Mouse (Mus musculus) layer of hippocampus, postnatal 14 days (tissue): ENCODE measurements around the gene Atp6v1e2. TPM values are rescaled to one million over a fixed set of nuclear protein-coding genes. Genes with fewer than 3 reads are reported as not detected.

Source experiments
- DNase-seq, 2 experiments: peaks; one replicate each; pipeline ENCODE4 v3.0.0; 2021 to 2022; ENCODE audit warnings: low spot score in 2 of 2, mixed read lengths in 1 of 2
- long read RNA-seq, 2 experiments: library from polyadenylated mRNA; stranded (forward); transcript quantifications; one replicate each; pipeline ENCODE4 v2.0.0; 2021
- total RNA-seq, 2 experiments: library from RNA; stranded (reverse); gene quantifications; 2 replicates each; pipeline ENCODE4 v1.2.3; 2021

Atp6v1e2 gene
- total RNA-seq: under 1 TPM in 1 of 2 experiments, not detected in 1; 0.35 TPM
- long read RNA-seq, experiment 1: 0 reads
- long read RNA-seq, experiment 2: 0 reads

DNA sequence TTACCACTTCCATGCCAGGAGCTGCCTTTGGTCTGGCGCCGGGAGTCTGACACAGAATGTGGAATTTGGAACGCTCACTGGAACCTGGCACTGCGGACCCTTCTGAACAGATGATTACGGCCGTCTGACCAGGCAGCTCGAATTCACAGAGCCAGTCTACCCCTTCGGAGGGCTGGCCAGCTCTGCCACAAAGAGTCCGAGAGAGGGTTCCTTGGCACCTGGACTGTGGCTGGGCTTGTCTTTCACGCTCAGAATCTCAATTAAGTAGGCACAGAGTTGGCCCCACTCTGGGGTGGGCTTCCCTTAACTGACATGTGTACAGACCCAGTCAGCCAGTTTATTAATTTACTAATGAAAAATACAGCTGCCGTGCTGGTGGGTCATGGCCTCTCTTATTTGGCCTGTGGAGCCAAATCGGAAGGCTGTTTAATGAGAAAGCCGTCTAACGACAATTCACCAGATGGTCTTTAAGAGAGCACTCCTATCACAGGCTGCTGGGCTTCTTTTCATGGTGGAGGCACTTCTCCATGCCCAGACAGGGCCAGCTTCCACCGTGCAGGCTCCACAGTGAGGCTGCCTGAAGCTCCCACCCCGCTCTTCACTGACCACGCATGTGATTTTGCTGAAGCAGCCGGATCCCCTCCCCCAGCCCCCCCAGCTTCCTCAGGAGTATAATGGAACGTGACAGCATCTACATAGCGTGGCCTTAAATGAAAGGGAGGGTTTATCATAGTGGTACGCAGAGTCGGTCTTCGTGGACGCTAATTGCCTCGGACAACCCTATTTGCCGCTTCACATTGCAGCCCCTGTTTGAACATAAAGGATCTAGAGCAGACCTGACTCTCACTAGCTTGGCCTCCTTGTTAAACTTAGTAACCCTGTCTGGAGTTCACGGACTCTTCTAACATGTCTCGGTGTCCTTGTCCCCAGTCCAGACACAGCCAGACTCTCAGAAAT is at the start of gene Atp6v1e2:
Atp6v1e2 (minus strand) TSS at position 58 of the 957 bp plus-strand sequence.
- peak; percentile 64 to 85 for DNase-seq

DNA sequence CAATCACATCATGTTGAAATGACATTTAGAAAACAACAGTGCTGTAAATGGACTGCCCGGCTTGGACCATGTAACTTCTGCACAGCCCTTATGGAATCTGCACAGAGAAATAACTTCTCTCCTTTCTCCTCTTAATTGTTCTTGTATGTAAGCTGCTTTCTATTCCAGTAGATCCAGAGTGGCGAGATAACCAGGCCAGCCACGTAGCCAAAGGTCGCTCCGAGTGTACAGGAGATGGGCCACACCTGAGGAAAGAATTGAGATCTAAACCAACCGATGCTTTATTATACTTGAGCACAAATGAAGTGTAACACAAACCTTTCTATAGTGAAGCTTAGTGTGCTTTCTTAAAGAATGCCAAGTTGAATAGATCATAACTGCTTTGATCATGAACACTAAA is 49.6 kb upstream of the Atp6v1e2 start:
- DNase-seq: no peak

DNA sequence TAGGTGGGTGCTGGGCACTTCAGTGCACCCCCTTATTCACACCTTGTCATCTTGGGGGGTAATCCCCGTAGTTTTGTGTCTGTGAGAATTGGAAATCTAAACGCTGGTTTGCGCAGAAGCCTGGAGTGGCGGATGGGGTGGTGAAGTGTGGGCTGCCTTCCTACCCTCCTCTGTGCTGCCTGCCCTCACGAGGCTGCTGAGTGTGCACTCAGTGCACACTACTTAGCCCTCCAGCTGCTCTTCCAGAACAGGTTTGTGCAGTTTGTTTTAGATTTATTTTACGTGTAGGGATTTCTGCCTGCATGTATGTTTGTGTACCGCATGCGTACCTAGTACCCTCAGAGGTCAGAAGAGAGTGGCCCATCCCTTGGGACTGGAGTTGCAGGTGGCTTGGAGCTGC is 43.6 kb upstream of the Atp6v1e2 start:
- DNase-seq: no peak

DNA sequence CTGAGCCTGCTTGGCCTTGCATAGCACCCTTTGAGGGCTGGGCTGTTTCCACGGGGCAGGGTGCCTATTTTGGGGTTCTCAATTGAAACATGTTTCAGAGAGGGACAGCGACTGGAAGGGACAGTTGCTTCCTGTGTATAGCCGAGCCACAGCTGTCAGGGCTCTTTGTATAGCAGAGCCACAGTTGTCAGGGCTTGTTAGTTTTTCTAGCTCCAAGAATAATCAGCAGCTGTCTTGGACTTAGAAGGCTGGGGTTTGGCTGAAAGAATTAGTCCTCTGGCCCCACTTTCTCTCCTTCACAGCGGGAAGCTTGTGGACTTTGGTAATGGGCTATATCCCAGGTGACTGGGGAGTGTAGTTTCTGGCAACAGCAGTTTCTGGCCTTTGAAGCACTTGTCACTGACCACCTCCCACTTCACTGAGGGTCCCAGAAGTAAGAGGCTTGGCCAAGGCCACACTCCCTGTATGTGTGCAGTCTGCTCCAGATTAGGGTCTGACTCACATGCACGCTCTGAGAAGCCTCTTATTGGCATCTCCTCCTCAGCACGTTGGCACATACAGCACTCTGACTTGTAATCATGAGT is 41.0 kb upstream of the Atp6v1e2 start:
- DNase-seq: no peak

DNA sequence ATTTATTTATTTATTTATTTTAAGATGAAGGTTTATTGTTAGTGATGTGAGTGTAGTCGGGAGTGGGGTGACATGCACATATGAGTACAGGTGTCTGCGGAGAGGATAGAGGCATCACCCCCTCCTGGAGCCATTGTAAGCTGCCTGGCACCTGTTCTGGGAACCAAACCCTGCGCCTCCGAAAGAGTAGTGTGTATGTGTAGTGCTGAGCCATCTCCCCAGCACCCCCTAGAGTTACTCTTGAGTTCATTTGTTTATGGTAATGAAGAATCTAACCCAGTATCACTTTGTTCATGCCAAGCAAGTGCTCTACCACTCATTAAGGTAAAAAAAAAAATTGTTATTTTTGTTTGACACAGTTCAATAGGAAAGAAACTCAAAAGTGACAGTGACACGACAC is 40.5 kb upstream of the Atp6v1e2 start:
- DNase-seq: no peak

DNA sequence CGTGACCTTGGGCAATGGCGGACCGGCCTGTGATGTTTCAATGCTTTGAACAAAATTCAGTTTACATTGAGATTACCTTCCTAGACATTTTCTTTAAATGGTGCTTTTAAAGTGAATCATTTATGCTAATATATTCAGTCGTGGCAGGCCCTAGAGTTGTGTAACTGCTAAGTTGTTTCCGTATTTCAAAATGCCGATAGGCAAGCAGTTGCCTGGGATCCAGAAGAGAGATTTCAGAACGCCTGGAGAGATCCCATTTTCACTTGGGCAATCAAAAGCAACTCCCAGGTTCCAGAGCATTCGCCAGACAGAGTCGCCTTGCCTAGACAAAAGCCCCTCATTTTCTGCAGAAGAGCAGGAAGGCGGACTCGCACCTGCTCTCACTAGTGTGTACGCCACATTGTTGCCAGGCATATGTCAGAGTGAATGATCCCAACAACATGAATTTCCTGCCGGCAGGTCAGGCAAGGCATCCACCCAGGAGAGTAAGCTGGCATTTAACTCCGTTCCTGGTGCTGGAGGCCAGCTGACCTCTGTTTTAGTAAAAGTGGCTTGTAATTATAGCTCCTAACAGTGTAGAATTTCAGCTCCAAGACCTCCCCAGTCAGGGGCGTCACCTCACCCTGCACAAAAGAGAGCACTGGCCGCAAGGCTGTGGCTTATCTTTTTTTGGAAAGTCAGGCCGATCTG is 38.9 kb upstream of the Atp6v1e2 start:
- no peak for DNase-seq

DNA sequence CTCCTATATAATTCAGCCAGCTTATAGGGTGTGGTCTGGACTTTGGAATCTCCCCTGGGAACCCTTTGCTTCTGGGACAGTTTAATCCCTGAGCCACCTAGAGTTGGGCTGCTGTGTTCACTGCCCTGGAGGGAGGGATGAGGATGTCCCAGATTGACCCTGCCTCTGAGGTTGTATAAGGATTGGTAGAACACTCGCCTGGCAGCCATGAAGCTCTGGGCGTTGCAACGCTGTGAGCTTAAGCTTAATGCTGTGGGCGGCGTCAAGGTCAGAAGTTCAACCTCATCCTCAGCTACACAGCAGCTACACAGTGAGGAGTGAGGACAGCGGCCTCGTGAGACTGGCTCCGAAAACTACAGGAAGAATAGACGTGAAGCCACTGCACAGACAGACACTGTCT is 34.8 kb upstream of the Atp6v1e2 start:
- no peak for DNase-seq

DNA sequence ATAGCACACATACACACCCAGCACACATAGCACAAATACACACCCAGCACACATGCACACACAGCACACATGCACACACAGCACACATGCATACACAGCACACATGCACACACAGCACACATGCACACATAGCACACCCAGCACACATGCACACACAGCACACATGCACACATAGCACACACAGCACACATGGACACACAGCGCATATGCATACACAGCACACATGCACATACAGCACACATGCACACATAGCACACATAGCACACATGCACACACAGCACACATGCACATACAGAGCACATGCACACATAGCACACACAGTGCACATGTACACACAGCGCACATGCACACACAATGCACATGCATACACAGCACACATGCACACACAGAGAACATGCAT is 34.0 kb upstream of the Atp6v1e2 start:
- no peak for DNase-seq

DNA sequence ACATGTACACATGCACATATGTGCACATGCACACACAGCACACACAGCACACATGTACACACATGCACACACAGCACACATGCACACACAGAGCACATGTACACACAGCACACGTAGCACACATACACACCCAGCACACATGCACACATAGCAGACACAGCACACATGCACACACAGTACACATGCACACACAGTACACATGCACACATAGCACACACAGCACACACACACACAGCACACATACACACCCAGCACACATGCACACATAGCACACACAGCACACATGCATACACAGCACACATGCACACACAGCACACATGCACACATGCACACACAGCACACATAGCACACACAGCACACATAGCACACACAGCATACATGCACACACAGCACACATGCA is 33.5 kb upstream of the Atp6v1e2 start:
- DNase-seq: no peak

DNA sequence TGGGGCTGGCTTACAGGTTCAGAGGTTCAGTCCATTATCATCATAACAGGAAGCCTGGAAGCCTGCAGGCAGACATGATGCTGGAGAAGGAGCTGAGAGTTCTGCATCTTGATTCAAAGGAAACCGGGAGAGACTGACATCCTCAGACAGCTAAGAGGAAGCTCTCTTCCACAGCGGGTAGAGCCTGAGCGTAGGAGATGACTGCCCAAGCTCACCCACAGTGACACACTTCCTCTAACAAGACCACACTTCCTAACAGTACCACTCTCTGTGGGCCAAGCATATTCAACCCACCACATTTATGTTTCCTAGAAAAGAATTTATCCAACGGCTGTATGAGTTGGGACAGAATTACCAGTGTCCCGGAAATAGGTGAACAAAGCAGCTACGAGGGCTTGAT is 30.8 kb upstream of the Atp6v1e2 start:
- no peak for DNase-seq

DNA sequence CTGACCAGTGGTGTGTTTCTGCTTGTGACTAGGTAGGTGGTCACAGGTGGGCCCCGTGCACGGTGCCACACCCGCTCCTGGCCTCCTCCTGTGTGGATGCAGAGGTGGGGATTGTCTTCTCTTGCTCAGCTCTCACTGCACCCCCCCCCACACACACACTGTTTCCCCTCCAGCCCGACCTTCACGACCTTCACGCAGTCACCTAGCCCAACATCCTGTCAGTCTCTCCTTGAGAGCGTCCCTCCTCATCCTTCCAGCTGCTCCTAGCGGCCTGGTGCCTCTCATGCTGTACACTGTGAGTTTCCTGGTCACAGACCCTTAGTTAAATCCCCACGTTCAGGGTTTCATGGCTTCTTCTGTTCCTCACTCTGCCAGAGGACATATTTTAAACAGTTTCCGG is 28.7 kb upstream of the Atp6v1e2 start:
- no peak for DNase-seq

DNA sequence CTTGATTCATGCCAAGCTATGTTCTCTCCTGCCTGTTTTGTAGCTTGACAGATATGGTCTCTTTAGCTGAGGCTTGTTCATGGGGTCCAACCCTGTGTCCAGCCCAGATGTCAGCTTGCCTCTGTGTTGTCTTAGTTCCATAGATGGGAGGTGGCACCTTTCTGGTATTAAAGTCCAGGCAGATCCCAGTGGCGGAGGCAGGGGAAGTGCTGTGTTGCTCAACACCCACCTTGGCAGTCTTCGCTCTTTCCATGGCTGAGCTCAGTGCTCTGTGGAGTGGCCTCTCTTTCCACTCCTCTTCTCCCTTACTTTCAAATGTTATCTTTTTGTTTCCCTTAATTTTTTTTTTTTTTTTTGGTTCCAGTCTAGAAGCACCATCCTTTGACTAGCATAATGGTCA is 25.4 kb upstream of the Atp6v1e2 start:
- no peak for DNase-seq

DNA sequence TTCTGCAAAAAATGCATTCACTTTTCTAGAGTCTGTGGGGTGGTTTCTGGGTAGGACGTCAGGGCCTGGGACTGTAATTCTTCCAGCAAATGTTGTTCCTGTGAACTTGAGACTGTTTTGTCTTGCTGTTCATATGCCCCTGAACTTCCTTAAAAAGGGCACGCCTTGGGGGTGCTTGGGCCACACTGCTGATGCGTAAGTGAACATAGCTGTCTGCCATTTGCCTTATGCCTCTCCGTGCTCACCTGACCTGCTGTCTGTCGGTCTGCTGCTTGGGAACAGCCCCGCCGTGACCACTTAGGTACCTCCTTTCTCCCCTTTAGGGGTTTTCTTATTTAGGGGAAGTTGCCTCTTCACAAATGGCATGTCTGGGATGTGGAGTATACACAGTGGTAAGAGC is 24.2 kb upstream of the Atp6v1e2 start:
- DNase-seq: no peak

DNA sequence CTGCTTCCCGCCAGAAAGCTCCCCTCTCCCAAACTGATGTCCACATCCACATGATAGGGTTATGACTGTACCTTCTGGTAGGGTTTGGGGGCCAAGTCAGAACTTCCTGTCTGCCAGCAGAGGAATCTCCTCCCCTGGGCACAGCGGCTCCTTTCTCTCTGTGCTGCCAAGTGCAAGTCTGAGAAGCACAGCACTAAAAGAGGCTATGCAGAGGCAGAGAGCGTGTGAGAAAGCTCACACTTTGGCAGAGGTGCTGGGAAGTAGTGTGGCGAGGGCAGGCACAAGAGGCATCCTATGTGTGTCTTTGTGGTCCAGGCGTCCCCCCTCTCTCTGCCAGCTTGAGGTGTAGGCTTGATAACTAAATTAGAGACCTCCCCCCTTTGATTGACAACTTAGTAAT is 23.3 kb upstream of the Atp6v1e2 start:
- DNase-seq: no peak

DNA sequence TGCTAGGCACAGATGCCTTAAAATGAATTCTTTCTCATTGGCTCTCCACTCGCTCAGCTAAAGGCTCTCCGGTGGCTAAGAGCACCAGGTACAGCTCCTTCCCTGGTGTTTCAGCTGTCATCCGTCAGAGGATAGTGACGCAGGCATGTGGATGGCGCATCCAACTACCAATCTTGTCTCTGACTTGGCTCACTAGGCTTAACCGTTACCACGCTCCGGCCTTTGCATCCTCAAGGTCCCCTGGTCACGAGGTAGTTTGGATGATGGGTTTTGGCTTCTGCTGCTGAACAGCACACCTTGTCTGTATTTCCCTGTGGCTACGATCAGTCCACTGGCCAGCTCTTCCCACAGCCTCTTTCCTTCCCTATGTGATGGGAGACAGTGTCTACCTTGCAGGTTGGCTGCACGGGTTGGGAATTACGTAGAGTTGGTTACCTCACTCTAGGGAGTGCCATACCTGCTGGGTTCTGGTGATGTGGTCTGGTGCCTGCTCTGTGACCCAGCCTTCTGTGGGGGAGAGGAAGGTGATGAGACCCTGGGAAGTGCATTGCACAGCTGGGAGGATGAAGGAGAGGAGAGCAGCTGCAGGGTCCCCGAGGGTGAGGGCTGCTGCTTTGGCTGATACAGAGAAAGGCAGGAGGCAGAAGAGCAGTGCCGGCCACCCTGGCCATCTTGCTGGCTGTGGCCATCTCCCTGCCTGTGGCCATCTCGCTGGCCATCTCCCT is 22.5 kb upstream of the Atp6v1e2 start:
- no peak for DNase-seq

DNA sequence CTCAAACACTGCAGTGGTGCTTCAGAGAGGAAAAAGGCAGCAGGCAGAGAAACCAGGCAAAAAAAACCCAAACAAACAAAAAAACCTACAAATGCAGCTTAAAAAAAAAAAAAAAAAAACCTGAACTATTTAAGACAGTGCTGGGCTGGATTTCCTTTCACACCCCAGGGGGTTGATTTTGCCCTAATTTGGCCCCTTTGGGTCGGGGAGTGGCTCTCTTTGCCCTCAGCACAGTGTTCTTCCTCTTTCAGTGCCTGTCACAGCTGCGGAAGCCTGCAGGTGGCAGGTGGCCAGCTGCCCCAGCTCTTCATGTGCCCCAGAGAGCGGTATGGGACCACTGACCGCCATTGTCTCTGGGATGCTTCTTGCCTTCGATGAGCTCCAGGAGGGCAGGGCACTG is 21.9 kb upstream of the Atp6v1e2 start:
- no peak for DNase-seq

DNA sequence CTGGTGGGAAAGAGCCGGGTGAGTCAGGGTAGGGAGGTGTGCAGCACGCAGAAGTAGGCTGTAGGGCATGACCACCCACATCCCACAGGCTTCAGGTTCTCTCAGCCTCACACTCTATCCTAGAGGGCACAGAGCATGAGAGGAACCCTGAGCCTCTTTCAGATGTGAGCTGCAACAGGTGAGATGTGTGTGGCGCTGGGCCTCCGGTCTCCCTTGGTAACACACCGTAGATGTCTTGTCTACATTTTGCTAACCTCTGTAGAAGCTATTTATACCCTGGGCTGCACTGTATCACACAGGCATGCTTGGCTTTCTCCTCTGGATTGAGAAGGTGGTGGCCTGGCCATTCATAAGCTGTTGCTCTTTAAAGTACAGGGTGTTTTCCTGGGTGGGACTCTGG is 20.9 kb upstream of the Atp6v1e2 start:
- no peak for DNase-seq

DNA sequence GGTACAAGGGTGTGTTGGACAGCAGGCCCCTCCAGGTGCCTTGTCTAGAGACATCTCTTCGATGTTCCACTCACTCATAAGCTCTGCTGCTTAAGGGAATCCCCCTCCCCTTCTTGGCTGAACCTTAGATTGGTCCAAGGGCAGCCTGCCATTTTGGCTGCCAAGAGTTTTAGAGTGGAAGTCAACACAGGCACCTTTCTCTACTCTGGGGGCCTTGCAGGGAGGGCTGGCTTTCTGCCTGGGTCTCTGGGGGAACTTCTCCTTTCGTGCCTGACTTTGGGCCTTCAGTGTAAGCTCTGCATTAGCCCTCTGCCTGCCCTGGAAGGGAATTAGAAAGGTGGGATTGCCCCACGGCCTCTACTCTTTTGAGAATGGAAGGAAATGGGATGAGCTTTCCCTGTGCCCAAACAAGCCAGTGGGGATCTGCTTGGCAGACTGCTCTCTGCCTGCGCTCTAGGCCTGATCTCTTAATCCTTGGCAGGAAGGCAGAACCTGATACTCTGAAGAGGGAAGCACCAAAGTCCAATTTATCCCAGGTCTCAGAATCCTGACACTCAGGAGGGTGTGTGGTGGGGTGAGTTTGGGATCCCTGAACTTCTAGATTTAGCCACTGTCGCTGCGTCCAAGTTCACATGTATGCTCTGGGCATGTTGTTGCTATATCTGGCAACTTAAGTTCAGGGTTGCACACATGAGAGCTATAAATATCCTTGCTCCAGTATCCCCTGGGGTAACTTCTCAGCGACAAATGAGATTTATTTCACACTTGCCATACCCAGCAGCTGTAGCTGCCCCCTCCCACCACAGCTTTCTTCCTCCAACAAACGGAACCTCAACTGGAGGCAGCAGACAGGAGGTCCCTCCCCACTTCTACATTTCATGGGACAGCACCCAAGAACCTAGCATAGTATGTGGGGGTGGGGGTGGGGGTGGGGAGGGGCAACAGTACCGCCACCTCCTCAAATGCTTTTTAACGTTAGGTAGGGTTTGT is 20.1 kb upstream of the Atp6v1e2 start:
- peak in 1 of 2 experiments; percentile 57 for DNase-seq

DNA sequence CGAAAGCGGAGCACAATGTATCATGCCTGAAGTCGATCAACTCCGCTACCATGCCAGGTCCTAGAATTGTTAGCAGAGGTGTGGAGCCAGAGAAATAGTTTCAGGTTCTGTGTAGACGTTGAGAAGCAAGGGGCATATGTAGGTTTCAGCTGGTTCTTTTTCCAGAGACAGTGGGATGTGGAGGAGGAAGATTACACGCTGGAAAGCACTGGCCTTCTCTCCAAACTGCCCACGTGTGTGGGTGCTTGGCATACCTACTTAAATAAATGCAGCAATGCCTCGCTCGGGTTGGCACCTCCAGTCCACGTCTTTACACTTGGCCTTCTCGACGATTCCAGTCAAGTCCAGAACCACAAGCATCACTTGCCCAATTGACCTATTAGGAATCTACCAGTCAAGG is 19.4 kb upstream of the Atp6v1e2 start:
- no peak for DNase-seq

DNA sequence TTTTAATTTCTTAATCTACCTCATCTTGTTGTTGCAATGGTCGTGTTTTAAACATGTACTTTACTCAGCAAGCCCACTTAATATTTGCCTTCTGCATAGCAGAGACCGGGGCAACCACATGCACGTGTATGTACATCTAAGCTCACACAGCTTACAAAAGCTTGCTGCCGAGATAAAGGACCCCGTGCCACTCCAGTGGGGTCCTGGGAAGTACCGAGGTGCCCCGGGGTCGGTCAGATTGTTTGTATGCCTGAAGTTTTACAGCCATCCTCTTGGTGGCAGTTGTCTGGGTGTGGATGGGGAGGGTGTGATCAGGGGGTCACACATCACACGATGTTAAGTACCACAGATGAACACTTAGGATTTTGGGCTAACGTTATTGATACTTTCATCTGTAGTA is 18.3 kb upstream of the Atp6v1e2 start:
- DNase-seq: no peak
